14 mouse cellular contexts compared by ENCODE assay signal in genomic region chr10:68324061-68324460, GRCm38 (mm10). TPM values are rescaled to one million over a fixed set of nuclear protein-coding genes. Genes with fewer than 3 reads are reported as not detected.
DNase-seq lines count a peak whose midpoint lies in the region; ATAC-seq lines count a peak whose summit lies in the region.
"Had no signal": no experiment of that assay in that cellular context is flagged by ENCODE, and none has a peak within 500 bp of the region (broad histone marks: within the 10 kb centered on the region; RNA-seq: fewer than 3 reads in every experiment).

No protein-coding gene starts in this region.

- no peaks in the 10 kb centered on the region for H3K36me3 ChIP-seq in hindbrain, embryonic 15.5 days
- no peaks in the 10 kb centered on the region for H3K36me3 ChIP-seq in hindbrain, embryonic 11.5 days (ENCODE audit: control insufficient read depth, insufficient read depth, low read length)
- no peaks in the 10 kb centered on the region for H3K36me3 ChIP-seq in midbrain, embryonic 13.5 days
- H3K36me3 ChIP-seq in midbrain, embryonic 10.5 days, result no peaks in the 10 kb centered on the region
- no peaks in the 10 kb centered on the region for H3K36me3 ChIP-seq in hindbrain, embryonic 16.5 days (ENCODE audit: control insufficient read depth, insufficient read depth, low read length)
- no peaks in the 10 kb centered on the region for H3K36me3 ChIP-seq in midbrain, embryonic 16.5 days (ENCODE audit: control insufficient read depth, insufficient read depth, low read length)
- H3K36me3 ChIP-seq: limb, embryonic 10.5 days had no signal

- no peaks in the 10 kb centered on the region for H3K27me3 ChIP-seq in hindbrain, embryonic 15.5 days
- no peaks in the 10 kb centered on the region for H3K27me3 ChIP-seq in hindbrain, embryonic 11.5 days (ENCODE audit: control insufficient read depth, insufficient read depth, low read length)
- H3K27me3 ChIP-seq in midbrain, embryonic 13.5 days, result no peaks in the 10 kb centered on the region
- no peaks in the 10 kb centered on the region for H3K27me3 ChIP-seq in midbrain, embryonic 10.5 days (ENCODE audit: low read depth, poor library complexity, severe bottlenecking)
- H3K27me3 ChIP-seq in hindbrain, embryonic 16.5 days (replicated peaks; ENCODE audit: control insufficient read depth, insufficient read depth, low read length), result no peaks in the 10 kb centered on the region
- H3K27me3 ChIP-seq in midbrain, embryonic 16.5 days (ENCODE audit: control insufficient read depth, insufficient read depth, low read depth, low read length), result no peaks in the 10 kb centered on the region

- no peaks in the 10 kb centered on the region for H3K9me3 ChIP-seq in hindbrain, embryonic 15.5 days
- no peaks in the 10 kb centered on the region for H3K9me3 ChIP-seq in hindbrain, embryonic 11.5 days (ENCODE audit: control insufficient read depth, low read length)
- no peaks in the 10 kb centered on the region for H3K9me3 ChIP-seq in midbrain, embryonic 13.5 days
- no peaks in the 10 kb centered on the region for H3K9me3 ChIP-seq in midbrain, embryonic 10.5 days (replicated peaks)
- H3K9me3 ChIP-seq in hindbrain, embryonic 16.5 days (ENCODE audit: control insufficient read depth, low read length), result no peaks in the 10 kb centered on the region
- H3K9me3 ChIP-seq in midbrain, embryonic 16.5 days (replicated peaks; ENCODE audit: control insufficient read depth, low read length, poor library complexity, severe bottlenecking), result no peaks in the 10 kb centered on the region
- H3K9me3 ChIP-seq: limb, embryonic 10.5 days had no signal

- no peaks in the 10 kb centered on the region for H3K4me1 ChIP-seq in hindbrain, embryonic 15.5 days (replicated peaks)
- no peaks in the 10 kb centered on the region for H3K4me1 ChIP-seq in hindbrain, embryonic 11.5 days (replicated peaks; ENCODE audit: control insufficient read depth, insufficient read depth, low read length)
- H3K4me1 ChIP-seq in midbrain, embryonic 13.5 days (replicated peaks), result no peaks in the 10 kb centered on the region
- H3K4me1 ChIP-seq in midbrain, embryonic 10.5 days, result no peaks in the 10 kb centered on the region
- no peaks in the 10 kb centered on the region for H3K4me1 ChIP-seq in hindbrain, embryonic 16.5 days (ENCODE audit: control insufficient read depth, insufficient read depth, low read depth, low read length)
- H3K4me1 ChIP-seq in midbrain, embryonic 16.5 days (ENCODE audit: control insufficient read depth, insufficient read depth, low read length), result peaks cover 5% of the 10 kb centered on the region

- H3K4me2 ChIP-seq in hindbrain, embryonic 15.5 days, result peak overlapping the region; percentile 34
- H3K4me2 ChIP-seq in hindbrain, embryonic 11.5 days (replicated peaks; ENCODE audit: low read depth, low read length), result no peak overlapping the region
- peak overlapping the region; percentile 23; the same call in 1 of the 2 replicates for H3K4me2 ChIP-seq in midbrain, embryonic 13.5 days (replicated peaks)
- peak overlapping the region; percentile 37 for H3K4me2 ChIP-seq in hindbrain, embryonic 16.5 days (ENCODE audit: low read length)
- peak overlapping the region; percentile 44 for H3K4me2 ChIP-seq in midbrain, embryonic 16.5 days (ENCODE audit: low read length)

- WGBS in hindbrain, embryonic 15.5 days, result 83% methylated on average over 11 of the region's 11 CpGs
- 89% methylated on average over 11 of the region's 11 CpGs for WGBS in hindbrain, embryonic 11.5 days
- 72% methylated on average over 11 of the region's 11 CpGs for WGBS in midbrain, embryonic 13.5 days
- 90% methylated on average over 11 of the region's 11 CpGs for WGBS in midbrain, embryonic 10.5 days
- 73% methylated on average over 11 of the region's 11 CpGs for WGBS in hindbrain, embryonic 16.5 days
- 67% methylated on average over 11 of the region's 11 CpGs for WGBS in midbrain, embryonic 16.5 days

- H3K4me3 ChIP-seq in hindbrain, embryonic 15.5 days, result no peak overlapping the region
- no peak overlapping the region for H3K4me3 ChIP-seq in hindbrain, embryonic 11.5 days (ENCODE audit: low read depth, low read length)
- no peak overlapping the region for H3K4me3 ChIP-seq in midbrain, embryonic 13.5 days (replicated peaks)
- no peak overlapping the region for H3K4me3 ChIP-seq in midbrain, embryonic 10.5 days
- no peak overlapping the region for H3K4me3 ChIP-seq in hindbrain, embryonic 16.5 days (ENCODE audit: low read length)
- H3K4me3 ChIP-seq in midbrain, embryonic 16.5 days (ENCODE audit: low read depth, low read length), result no peak overlapping the region; the same call in 1 of the 2 replicates
- H3K4me3 ChIP-seq: heart, adult 2 months; limb, embryonic 10.5 days had no signal

- no peak for ATAC-seq in hindbrain, embryonic 15.5 days (ENCODE audit: low FRiP score, low read depth)
- ATAC-seq in hindbrain, embryonic 11.5 days (ENCODE audit: low FRiP score), result no peak
- ATAC-seq in midbrain, embryonic 13.5 days, result no peak
- no peak for ATAC-seq in hindbrain, embryonic 16.5 days
- no peak for ATAC-seq in midbrain, embryonic 16.5 days

- no peak overlapping the region; the same call in 1 of the 2 replicates for H3K9ac ChIP-seq in hindbrain, embryonic 15.5 days
- no peak overlapping the region for H3K9ac ChIP-seq in hindbrain, embryonic 11.5 days (ENCODE audit: low read depth, low read length)
- H3K9ac ChIP-seq in midbrain, embryonic 13.5 days (replicated peaks), result no peak overlapping the region
- no peak overlapping the region for H3K9ac ChIP-seq in hindbrain, embryonic 16.5 days (ENCODE audit: low read depth, low read length)
- no peak overlapping the region for H3K9ac ChIP-seq in midbrain, embryonic 16.5 days (ENCODE audit: low read depth, low read length)
- H3K9ac ChIP-seq: liver, embryonic 14.5 days had no signal

- no peak overlapping the region for H3K27ac ChIP-seq in hindbrain, embryonic 15.5 days (replicated peaks)
- H3K27ac ChIP-seq in hindbrain, embryonic 11.5 days (ENCODE audit: low read depth, low read length), result no peak overlapping the region
- H3K27ac ChIP-seq in midbrain, embryonic 13.5 days, result no peak overlapping the region
- H3K27ac ChIP-seq in midbrain, embryonic 10.5 days (replicated peaks), result no peak overlapping the region
- no peak overlapping the region for H3K27ac ChIP-seq in hindbrain, embryonic 16.5 days (ENCODE audit: low read depth, low read length)
- no peak overlapping the region for H3K27ac ChIP-seq in midbrain, embryonic 16.5 days (ENCODE audit: low read length)
- H3K27ac ChIP-seq: heart, adult 2 months; limb, embryonic 10.5 days; liver, embryonic 14.5 days had no signal

- DNase-seq in hindbrain, embryonic 11.5 days (ENCODE audit: low spot score), result no peak
- no peak for DNase-seq in midbrain, embryonic 10.5 days (ENCODE audit: low spot score)
- no peak for DNase-seq in adrenal gland, postnatal 14 days
- DNase-seq: adrenal gland, adult 2 months; cerebellum, postnatal 36 days; heart, adult 2 months; heart, postnatal 10 days; lung, postnatal 36 days had no signal

RNA-seq across cellular contexts. Expression of gene Arid5b, which starts 45.5 kb away (rescaled TPM):
- 16.4 and 17.4 TPM in 2 replicates for polyA plus RNA-seq in hindbrain, embryonic 15.5 days (2015; fragmentation: Nextera tagmentation; extraction: Ambion mirVana)
- 17.5 and 23.3 TPM in 2 replicates for polyA plus RNA-seq in hindbrain, embryonic 11.5 days (2014; fragmentation: Nextera tagmentation; extraction: Ambion mirVana)
- 18.0 and 20.5 TPM in 2 replicates for polyA plus RNA-seq in midbrain, embryonic 13.5 days (2015; fragmentation: Nextera tagmentation; extraction: Ambion mirVana)
- polyA plus RNA-seq in midbrain, embryonic 10.5 days (2016; fragmentation: Nextera tagmentation; extraction: Ambion mirVana), result 7.8 and 10.6 TPM in 2 replicates
- polyA plus RNA-seq in hindbrain, embryonic 16.5 days (2015; fragmentation: Nextera tagmentation; extraction: Ambion mirVana), result 16.6 TPM in 2 replicates
- polyA plus RNA-seq in midbrain, embryonic 16.5 days (2015; fragmentation: Nextera tagmentation; extraction: Ambion mirVana), result 17.6 and 19.1 TPM in 2 replicates
- 34.3 and 34.8 TPM in 2 replicates for total RNA-seq in adrenal gland, postnatal 14 days (2021)
